Mouse (Mus musculus) myocyte (in vitro differentiated cells): ENCODE measurements around the gene Hspb7. TPM values are rescaled to one million over a fixed set of nuclear protein-coding genes. Genes with fewer than 3 reads are reported as not detected.

ENCODE experiments used
- H3K27me3 ChIP-seq: one replicate; pipeline ENCODE4 v1.6.1; 2011; ENCODE audit not compliant: control insufficient read depth, insufficient read depth, insufficient read length
- H3K36me3 ChIP-seq: one replicate; pipeline ENCODE4 v1.6.1; 2011; ENCODE audit not compliant: control insufficient read depth, insufficient read depth
- H3K4me2 ChIP-seq: one replicate; pipeline ENCODE4 v1.6.1; 2011; ENCODE audit warnings: low read depth, control low read depth
- H3K4me3 ChIP-seq: one replicate; pipeline ENCODE4 v1.5.1; 2011; ENCODE audit warnings: mild to moderate bottlenecking, control low read depth, moderate library complexity
- H3K79me2 ChIP-seq: one replicate; pipeline ENCODE4 v1.6.1; 2011; ENCODE audit not compliant: control insufficient read depth, insufficient read depth
- H3ac ChIP-seq: one replicate; pipeline ENCODE4 v1.6.1; 2011; ENCODE audit not compliant: control insufficient read depth, insufficient read length
- CEBPB ChIP-seq: IDR thresholded peaks from 2 replicates; pipeline ENCODE4 v1.6.1; 2011; ENCODE audit warnings: mild to moderate bottlenecking, moderate library complexity; ENCODE audit not compliant: poor library complexity, insufficient read depth, severe bottlenecking
- E2F4 ChIP-seq: IDR thresholded peaks from one replicate; pipeline ENCODE4 v1.6.1; 2011; ENCODE audit warnings: mild to moderate bottlenecking, control low read depth, moderate library complexity; ENCODE audit not compliant: insufficient read depth
- MAX ChIP-seq: IDR thresholded peaks from one replicate; pipeline ENCODE4 v1.6.1; 2011; ENCODE audit warnings: low read depth, mild to moderate bottlenecking, control low read depth
- MYOD1 ChIP-seq, 3 experiments: IDR thresholded peaks; one replicate each; pipeline ENCODE4 v1.6.1; 2011; ENCODE audit warnings: control low read depth in 2 of 3, low read depth in 2 of 3, mild to moderate bottlenecking in 2 of 3, moderate library complexity in 1 of 3; ENCODE audit not compliant: insufficient read length in 2 of 3, control insufficient read depth in 1 of 3
- MYOG ChIP-seq, 3 experiments: IDR thresholded peaks; one replicate each; pipeline ENCODE4 v1.6.1; 2011; ENCODE audit warnings: control low read depth in 2 of 3, low read depth in 2 of 3, mild to moderate bottlenecking in 2 of 3; ENCODE audit not compliant: insufficient read length in 2 of 3, control insufficient read depth in 1 of 3, insufficient read depth in 1 of 3
- POLR2A ChIP-seq: IDR thresholded peaks from one replicate; pipeline ENCODE4 v1.6.1; 2011; ENCODE audit warnings: low read depth, mild to moderate bottlenecking, control low read depth, moderate library complexity; ENCODE audit not compliant: insufficient read length
- POLR2AphosphoS2 ChIP-seq: IDR thresholded peaks from one replicate; pipeline ENCODE4 v1.6.1; 2011; ENCODE audit warnings: low read depth, control low read depth; ENCODE audit not compliant: insufficient read length
- REST ChIP-seq: IDR thresholded peaks from one replicate; pipeline ENCODE4 v1.6.1; 2011; ENCODE audit warnings: mild to moderate bottlenecking, control low read depth, moderate library complexity; ENCODE audit not compliant: insufficient read depth, insufficient read length
- SRF ChIP-seq: IDR thresholded peaks from one replicate; pipeline ENCODE4 v1.6.1; 2011; ENCODE audit warnings: low read depth; ENCODE audit not compliant: control insufficient read depth, insufficient read length
- TCF12 ChIP-seq: IDR thresholded peaks from one replicate; pipeline ENCODE4 v1.6.1; 2011; ENCODE audit warnings: mild to moderate bottlenecking, control low read depth; ENCODE audit not compliant: poor library complexity, insufficient read depth, severe bottlenecking
- TCF3 ChIP-seq: IDR thresholded peaks from one replicate; pipeline ENCODE4 v1.6.1; 2011; ENCODE audit warnings: low read depth, control low read depth; ENCODE audit not compliant: insufficient read length
- USF1 ChIP-seq: IDR thresholded peaks from one replicate; pipeline ENCODE4 v1.6.1; 2011; ENCODE audit warnings: low read depth, mild to moderate bottlenecking, control low read depth, moderate library complexity
- polyA plus RNA-seq: library from polyadenylated mRNA; unstranded; fragments of >200 nt; fragmentation: generic; extraction: Trizol; gene quantifications from one replicate; pipeline ENCODE4 v1.2.1, GENCODE M21; 2012; ENCODE audit warnings: missing spikeins

Hspb7 gene
- polyA plus RNA-seq, 1 experiment, result 31.1 TPM

DNA sequence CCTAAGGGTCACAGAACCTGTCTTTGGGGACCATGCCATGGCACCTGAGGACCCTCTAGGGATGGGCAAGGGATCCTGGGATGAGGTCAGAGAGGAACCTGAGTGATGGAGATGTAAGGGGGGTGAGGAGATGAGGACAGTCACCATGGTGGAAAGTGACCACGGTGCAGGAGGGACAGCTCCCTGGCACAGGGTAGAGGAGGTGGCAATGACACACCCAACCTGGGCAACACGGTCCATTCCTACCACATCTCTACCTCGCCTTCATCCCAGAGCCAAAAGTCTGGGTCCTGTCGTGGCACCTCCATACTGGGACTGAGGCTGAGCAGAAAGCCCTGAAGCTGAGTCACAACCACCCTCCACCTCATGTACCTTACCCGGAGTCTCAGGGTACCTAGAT lies 2.3 kb downstream of the Hspb7 start:
- Histone ChIP-seq H3K79me2 (no peaks in the 10 kb centered on the region), H3K4me3 (peak overlapping the region; percentile 8), H3K36me3 (no peaks in the 10 kb centered on the region), H3ac (no peak overlapping the region), H3K27me3 (no peaks in the 10 kb centered on the region), H3K4me2 (peak overlapping the region; percentile 91)
- TF ChIP-seq POLR2A (peak; percentile 12), MYOD1 (IDR thresholded peaks at IDR 0.05; ENCODE audit: control insufficient read depth in 1 of 3, insufficient read length in 2 of 3, low read depth in 2 of 3) (peak in 1 of 3 experiments; percentile 5), REST (no peak)

DNA sequence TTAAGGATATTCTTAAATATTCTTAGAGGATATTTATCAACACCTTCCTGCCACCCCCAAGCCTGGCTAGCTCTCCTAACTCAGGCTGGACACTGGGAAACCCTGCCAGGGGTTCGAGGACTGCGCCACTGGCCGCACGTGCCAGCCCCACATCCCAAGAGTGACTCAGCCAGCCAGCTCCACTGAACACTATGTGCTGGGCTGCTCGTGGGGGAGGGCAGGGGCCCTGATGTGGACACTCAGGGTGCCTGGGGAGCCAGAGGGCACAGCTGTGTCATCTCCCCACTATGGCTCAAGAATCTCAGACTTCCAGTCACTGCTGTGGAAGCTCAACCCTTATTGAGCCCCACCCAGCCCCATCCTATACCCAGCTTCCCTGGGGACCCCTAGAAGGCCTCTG lies 2.7 kb downstream of the Hspb7 start:
- Histone ChIP-seq H3K27me3 (no peaks in the 10 kb centered on the region), H3K36me3 (no peaks in the 10 kb centered on the region), H3K79me2 (no peaks in the 10 kb centered on the region), H3ac (no peak overlapping the region), H3K4me2 (peak overlapping the region; percentile 91), H3K4me3 (no peak overlapping the region)
- TF ChIP-seq MYOD1 (IDR thresholded peaks at IDR 0.05; ENCODE audit: control insufficient read depth in 1 of 3, insufficient read length in 2 of 3, low read depth in 2 of 3) (peak in 1 of 3 experiments; percentile 75), MYOG (IDR thresholded peaks at IDR 0.05; ENCODE audit: control insufficient read depth in 1 of 3, insufficient read depth in 1 of 3, insufficient read length in 2 of 3, low read depth in 2 of 3) (peak in 1 of 3 experiments; percentile 75), POLR2A (no peak), SRF (no peak)

DNA sequence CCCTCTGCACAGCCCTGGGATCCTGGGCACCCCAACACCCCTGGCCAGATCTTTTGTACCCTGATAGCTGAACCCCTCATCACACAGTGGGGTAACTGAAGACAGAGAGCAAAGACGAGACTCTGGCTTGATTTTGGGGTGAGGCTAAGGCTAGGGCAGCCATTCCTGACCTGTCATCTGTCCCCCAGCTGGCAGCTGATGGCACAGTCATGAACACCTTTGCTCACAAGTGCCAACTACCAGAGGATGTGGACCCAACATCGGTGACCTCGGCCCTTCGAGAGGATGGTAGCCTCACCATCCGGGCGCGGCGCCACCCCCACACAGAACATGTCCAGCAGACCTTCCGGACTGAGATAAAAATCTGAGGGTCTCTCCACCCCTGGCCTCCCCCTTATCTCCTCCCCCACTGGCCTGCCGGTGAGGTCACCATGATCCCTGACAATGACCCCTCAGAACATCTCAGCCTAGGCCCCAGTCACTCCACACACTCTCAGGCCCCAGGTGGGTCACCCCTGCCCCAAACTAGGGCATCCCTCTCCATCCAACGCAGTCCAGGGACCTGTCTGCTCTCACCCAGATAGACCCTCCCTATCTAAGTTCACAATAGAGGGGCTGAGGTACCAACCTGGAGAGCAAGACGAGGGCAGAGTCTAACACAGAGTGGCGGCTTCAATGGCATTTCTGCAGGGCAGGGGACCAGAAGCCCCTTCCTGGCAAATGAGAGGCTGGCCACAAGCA lies 3.3 kb downstream of the Hspb7 start:
- no peak overlapping the region for H3ac ChIP-seq
- peak overlapping the region; percentile 91 for H3K4me2 ChIP-seq
- no peak overlapping the region for H3K4me3 ChIP-seq
- TF ChIP-seq REST (no peak), USF1 (no peak), MYOD1 (IDR thresholded peaks at IDR 0.05; ENCODE audit: control insufficient read depth in 1 of 3, insufficient read length in 2 of 3, low read depth in 2 of 3) (peak in 1 of 3 experiments; percentile 26)
- no peaks in the 10 kb centered on the region for H3K27me3 ChIP-seq
- H3K36me3 ChIP-seq, result no peaks in the 10 kb centered on the region
- H3K79me2 ChIP-seq, result no peaks in the 10 kb centered on the region

DNA sequence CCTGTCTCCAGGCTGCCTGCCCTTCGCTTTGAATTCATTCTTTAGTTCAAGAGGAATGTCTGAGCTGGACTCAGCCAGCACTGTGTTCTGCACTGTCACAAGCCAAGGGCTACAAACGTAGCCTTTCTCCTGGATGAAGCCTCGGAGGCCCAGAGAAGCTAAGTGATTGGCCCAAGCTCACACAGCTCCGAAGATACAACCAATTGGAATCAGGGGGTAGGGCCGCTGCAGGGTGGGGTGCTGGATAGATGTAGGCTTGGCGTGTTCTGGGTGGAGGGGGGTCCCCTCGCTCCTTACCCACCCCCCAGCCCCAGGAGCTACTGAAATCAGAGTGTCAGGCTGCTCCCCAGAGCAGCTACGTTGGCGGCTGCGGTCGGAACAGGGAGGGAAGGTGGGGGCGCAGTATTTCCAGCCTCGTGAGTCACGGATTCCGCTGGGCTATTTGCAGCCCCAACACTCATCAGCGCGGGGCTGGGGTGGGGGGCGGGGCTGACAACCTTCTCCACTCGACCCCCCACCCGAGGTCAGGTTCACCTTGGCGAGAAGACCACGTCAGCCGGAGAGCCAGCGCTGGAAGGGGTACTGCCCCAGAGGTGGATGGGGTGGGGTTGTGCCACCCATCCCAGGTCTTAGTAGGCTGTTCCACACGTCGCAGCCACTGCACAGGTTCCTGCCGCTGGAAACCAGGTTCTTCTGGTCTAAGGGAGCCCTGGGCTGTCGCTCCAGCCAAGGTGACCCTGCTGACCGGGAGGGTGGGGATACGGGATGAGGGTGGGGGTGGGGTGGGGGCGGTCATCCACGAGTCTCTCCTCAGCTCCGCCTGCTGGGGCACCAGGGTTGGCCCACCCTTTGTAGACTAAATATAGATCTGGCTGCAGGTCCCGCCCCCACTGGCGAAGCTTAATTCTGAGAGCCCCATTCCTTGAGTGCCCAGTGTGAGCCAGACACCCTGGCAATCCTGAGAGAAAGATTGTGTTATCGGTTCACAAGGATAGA lies 5.2 kb downstream of the Hspb7 start:
- Histone ChIP-seq H3K4me3 (peak overlapping the region; percentile 28), H3K79me2 (no peaks in the 10 kb centered on the region), H3K36me3 (no peaks in the 10 kb centered on the region), H3K27me3 (no peaks in the 10 kb centered on the region), H3ac (peak overlapping the region; percentile 11), H3K4me2 (peak overlapping the region; percentile 91)
- TF ChIP-seq POLR2A, result peak; percentile 57
- no peak for TF ChIP-seq USF1
- TF ChIP-seq POLR2AphosphoS2, result peak; percentile 56
- no peak for TF ChIP-seq E2F4
- peak in 1 of 3 experiments; percentile 58 for TF ChIP-seq MYOG (IDR thresholded peaks at IDR 0.05; ENCODE audit: control insufficient read depth in 1 of 3, insufficient read depth in 1 of 3, insufficient read length in 2 of 3, low read depth in 2 of 3)
- TF ChIP-seq CEBPB, result no peak
- TF ChIP-seq TCF3, result no peak
- TF ChIP-seq MYOD1 (IDR thresholded peaks at IDR 0.05; ENCODE audit: control insufficient read depth in 1 of 3, insufficient read length in 2 of 3, low read depth in 2 of 3), result peak in 1 of 3 experiments; percentile 60

DNA sequence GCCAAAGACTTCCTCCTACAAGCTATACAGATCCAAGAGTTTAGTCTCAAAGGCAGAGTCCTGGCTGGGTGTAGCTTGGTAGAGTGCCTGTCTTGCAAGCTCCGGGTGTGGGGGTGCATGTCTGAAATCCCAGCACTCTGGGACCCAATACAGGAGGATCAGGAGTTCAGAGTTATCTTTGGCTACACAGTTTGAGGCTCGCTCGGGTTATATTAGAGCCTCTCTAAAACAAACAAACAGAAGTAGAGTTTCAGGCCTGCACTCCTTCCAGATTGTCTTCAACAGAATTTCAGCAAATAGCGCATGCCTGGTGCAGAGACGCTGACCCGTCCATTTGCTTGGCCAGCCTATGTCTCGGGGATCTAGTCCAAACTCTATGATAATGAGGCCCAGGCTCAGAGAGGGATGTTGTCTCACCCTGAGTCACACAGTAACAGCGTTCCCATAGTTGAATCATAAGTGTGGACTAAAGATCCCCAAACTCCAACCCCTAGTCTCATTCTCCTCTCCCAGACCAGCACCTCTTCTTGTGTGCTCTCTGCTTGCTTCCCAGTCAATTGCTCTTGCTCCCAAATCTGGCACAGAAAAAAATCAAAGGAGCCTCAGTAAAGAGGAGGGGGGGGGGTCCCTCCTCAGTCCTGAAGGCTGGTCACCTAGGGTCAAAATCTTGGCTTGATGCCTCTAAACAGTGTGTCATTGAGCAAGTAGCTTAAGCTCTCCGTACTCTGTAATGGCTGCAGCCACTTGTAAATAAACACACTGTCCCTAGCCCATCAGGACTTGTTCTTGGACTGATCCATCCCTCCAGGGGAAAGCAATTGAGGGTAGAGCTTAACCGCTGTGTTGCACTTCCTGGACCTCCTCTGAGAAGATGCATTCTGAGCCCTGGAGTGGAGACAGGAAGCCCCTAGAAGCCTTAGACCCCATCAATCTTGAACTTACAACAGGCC lies 6.5 kb downstream of the Hspb7 start:
- H3K27me3 ChIP-seq, result no peaks in the 10 kb centered on the region
- H3K79me2 ChIP-seq, result no peaks in the 10 kb centered on the region
- H3ac ChIP-seq, result no peak overlapping the region
- H3K4me3 ChIP-seq, result peak overlapping the region; percentile 28
- H3K4me2 ChIP-seq, result peak overlapping the region; percentile 91
- H3K36me3 ChIP-seq, result no peaks in the 10 kb centered on the region
- TF ChIP-seq TCF3 (no peak), MAX (no peak), USF1 (no peak), TCF12 (no peak), SRF (no peak)
